Mouse (Mus musculus) midbrain, embryonic 16.5 days (tissue): ENCODE measurements around the gene Plcd3. TPM values are rescaled to one million over a fixed set of nuclear protein-coding genes. Genes with fewer than 3 reads are reported as not detected.

Source experiments
- ATAC-seq: fragments of 200-750 bp; cut with Nextera tagmentation; 2 replicates; pipeline ENCODE4 v1.8.0; 2017; ENCODE audit warnings: moderate TSS enrichment
- H3K27ac ChIP-seq: fragments of 300-500 bp; sonication (generic); 2 replicates; pipeline ENCODE4 v1.5.1; 2014; ENCODE audit warnings: mild to moderate bottlenecking, low read length, mixed read lengths
- H3K27me3 ChIP-seq: fragments of 300-500 bp; sonication (generic); 2 replicates; pipeline ENCODE4 v1.6.1; 2014; ENCODE audit warnings: low read depth, low read length, mixed read lengths; ENCODE audit not compliant: control insufficient read depth, insufficient read depth
- H3K36me3 ChIP-seq: fragments of 300-500 bp; sonication (generic); 2 replicates; pipeline ENCODE4 v1.6.1; 2014; ENCODE audit warnings: mild to moderate bottlenecking, low read length, moderate library complexity, mixed read lengths; ENCODE audit not compliant: control insufficient read depth, insufficient read depth
- H3K4me1 ChIP-seq: fragments of 300-500 bp; sonication (generic); 2 replicates; pipeline ENCODE4 v1.6.1; 2014; ENCODE audit warnings: mild to moderate bottlenecking, low read length, mixed read lengths; ENCODE audit not compliant: control insufficient read depth, insufficient read depth
- H3K4me2 ChIP-seq: fragments of 300-500 bp; sonication (generic); 2 replicates; pipeline ENCODE4 v1.6.1; 2014; ENCODE audit warnings: mild to moderate bottlenecking, low read length, mixed read lengths
- H3K4me3 ChIP-seq: fragments of 300-500 bp; sonication (generic); 2 replicates; pipeline ENCODE4 v1.5.1; 2014; ENCODE audit warnings: low read depth, mild to moderate bottlenecking, low read length, moderate library complexity, mixed read lengths
- H3K9ac ChIP-seq: fragments of 300-500 bp; sonication (generic); 2 replicates; pipeline ENCODE4 v1.6.1; 2014; ENCODE audit warnings: low read depth, low read length, mixed read lengths
- H3K9me3 ChIP-seq: fragments of 300-500 bp; sonication (generic); replicated peaks from 2 replicates; pipeline ENCODE4 v1.6.1; 2014; ENCODE audit warnings: mild to moderate bottlenecking, low read length, mixed read lengths; ENCODE audit not compliant: control insufficient read depth, poor library complexity, severe bottlenecking
- WGBS: fragments of 180-500 bp; shearing (Covaris S2); extraction: QIAGEN DNeasy Blood & Tissue Kit; methylation state at CpG from one replicate; pipeline ENCODE4 v1.1.7; 2014; 5-methylcytosine and 5-hydroxymethylcytosine counted together
- polyA plus RNA-seq: library from polyadenylated mRNA; unstranded; fragments of >200 nt; fragmentation: Nextera tagmentation; extraction: Ambion mirVana; gene quantifications from 2 replicates; pipeline ENCODE4 v1.2.1, GENCODE M21; 2015

Plcd3 gene
- polyA plus RNA-seq, 1 experiment from 2014 or later: 3.6 TPM

DNA sequence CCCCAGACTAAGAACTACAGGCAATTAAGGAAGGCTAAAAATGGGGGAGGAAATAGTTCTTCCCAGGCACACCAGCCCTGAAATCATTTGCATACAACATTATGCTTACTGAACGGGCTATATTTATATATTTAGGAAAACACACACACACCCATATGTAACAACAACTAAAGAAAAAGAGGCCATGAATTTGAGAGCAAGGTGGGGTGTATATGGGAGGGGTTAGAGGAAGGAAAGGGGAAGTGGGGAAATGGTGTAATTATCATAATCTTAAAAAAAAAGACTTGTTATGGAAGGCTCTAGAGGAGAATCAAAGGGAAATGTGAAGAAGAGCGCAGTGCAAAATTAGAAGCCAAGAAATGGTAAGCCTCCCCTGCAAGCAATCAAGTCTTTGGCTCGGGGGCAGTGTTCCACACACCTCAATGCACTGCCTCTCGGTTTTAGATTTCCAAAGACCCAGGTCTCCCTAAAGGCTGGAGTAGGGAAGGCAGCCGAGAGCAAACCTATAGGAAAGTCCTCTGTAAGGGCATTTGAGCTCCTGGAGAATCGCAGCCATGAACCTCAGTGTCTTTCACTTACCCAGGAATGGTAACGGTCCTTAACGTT lies 73.8 kb downstream of the Plcd3 start:
- H3K4me2 ChIP-seq: peak overlapping the region; percentile 60
- no peaks in the 10 kb centered on the region for H3K9me3 ChIP-seq
- H3K4me3 ChIP-seq: peak overlapping the region; percentile 48
- H3K4me1 ChIP-seq: peaks cover 23% of the 10 kb centered on the region
- H3K27me3 ChIP-seq: no peaks in the 10 kb centered on the region
- peak overlapping the region; percentile 62 for H3K9ac ChIP-seq
- WGBS: 15% methylated on average over 8 of the region's 8 CpGs
- H3K36me3 ChIP-seq: no peaks in the 10 kb centered on the region
- ATAC-seq: peak; percentile 19; the same call in 1 of the 2 replicates
- peak overlapping the region; percentile 68 for H3K27ac ChIP-seq

DNA sequence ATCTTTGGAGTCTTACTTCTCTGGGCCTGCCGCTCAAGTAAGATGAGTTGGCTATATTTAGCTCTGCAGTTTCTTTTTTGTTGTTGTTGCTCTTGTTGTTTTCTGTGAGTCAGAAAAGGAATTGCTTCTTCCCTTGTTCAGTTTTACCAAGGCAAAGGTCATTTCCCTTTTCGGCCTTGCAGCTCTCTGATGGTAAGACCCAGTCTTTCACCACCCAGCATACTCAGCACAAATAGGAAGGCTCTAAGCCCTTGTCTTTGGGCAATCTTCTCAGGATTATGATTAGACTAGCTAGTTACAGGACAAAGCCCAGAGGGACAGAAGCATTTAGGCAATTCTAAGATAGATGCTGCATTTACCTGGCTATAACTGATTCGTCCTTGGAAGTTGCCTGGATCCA lies 74.6 kb downstream of the Plcd3 start:
- Histone ChIP-seq H3K4me3 (no peak overlapping the region), H3K9ac (no peak overlapping the region), H3K36me3 (no peaks in the 10 kb centered on the region), H3K9me3 (no peaks in the 10 kb centered on the region), H3K4me2 (no peak overlapping the region), H3K4me1 (peaks cover 23% of the 10 kb centered on the region), H3K27me3 (no peaks in the 10 kb centered on the region), H3K27ac (no peak overlapping the region)
- no peak for ATAC-seq
- WGBS: 93% methylated on average over 3 of the region's 3 CpGs

GRCm38 (mm10) chr11:103023974-103024373 lies 77.5 kb downstream of the Plcd3 start:
- Histone ChIP-seq H3K4me3 (no peak overlapping the region), H3K36me3 (no peaks in the 10 kb centered on the region), H3K4me2 (no peak overlapping the region), H3K9me3 (no peaks in the 10 kb centered on the region), H3K9ac (no peak overlapping the region), H3K27ac (no peak overlapping the region), H3K27me3 (no peaks in the 10 kb centered on the region), H3K4me1 (peaks cover 10% of the 10 kb centered on the region)
- 100% methylated on average over 3 of the region's 3 CpGs for WGBS
- ATAC-seq: no peak

DNA sequence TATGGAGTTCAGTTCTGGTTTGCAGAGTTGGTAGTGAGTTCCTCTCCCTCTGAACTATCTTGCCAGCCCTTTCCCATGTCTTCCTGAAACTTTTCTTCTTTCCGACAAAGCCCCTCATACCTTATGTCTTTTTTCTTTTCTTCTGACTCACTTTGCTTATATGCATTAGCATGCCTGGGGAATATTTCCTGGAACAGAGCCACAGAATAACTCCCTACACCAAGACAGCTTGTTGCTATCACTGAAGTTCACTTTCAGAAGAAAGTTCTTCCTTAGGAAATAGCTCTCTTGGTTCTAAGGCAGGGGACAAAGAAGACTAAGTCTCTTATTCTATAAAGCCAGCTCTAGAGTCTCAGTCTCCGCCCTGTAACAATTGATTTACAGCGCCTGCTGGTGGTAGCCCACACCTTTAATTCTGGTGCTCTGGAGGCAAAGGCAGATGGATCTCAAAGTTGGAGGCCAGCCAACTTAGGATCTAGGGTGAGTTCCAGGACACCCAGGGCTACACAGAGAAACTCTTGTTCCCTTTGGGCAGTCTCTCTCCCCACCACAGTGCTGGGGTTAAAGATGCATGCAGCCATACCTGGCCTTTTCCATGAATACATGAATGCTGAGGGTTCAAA lies 80.6 kb downstream of the Plcd3 start:
- no peak overlapping the region for H3K9ac ChIP-seq
- H3K27ac ChIP-seq: no peak overlapping the region
- H3K4me3 ChIP-seq: no peak overlapping the region
- WGBS: 71% methylated on average over 3 of the region's 3 CpGs
- H3K9me3 ChIP-seq: no peaks in the 10 kb centered on the region
- no peak for ATAC-seq
- H3K4me2 ChIP-seq: no peak overlapping the region
- no peaks in the 10 kb centered on the region for H3K27me3 ChIP-seq
- H3K36me3 ChIP-seq: no peaks in the 10 kb centered on the region
- H3K4me1 ChIP-seq: peaks cover 4% of the 10 kb centered on the region

Other genes with a start within 250 kb of the Plcd3 start
- 133 and 134 TPM in 2 replicates for gene Eftud2, start 220.7 kb downstream of the Plcd3 start, polyA plus RNA-seq
- gene Ccdc103, start 220.5 kb downstream of the Plcd3 start, polyA plus RNA-seq: 2.3 TPM in 2 replicates
- not detected in 2 replicates for gene Fam187a, start 216.5 kb downstream of the Plcd3 start, polyA plus RNA-seq
- 0.27 and 1.2 TPM in 2 replicates for gene Gfap, start 200.7 kb downstream of the Plcd3 start, polyA plus RNA-seq
- 0.75 and 1.4 TPM in 2 replicates for gene Kif18b, start 176.5 kb downstream of the Plcd3 start, polyA plus RNA-seq
- 6.0 and 7.9 TPM in 2 replicates for gene C1ql1, start 155.0 kb downstream of the Plcd3 start, polyA plus RNA-seq
- 25.5 and 26.8 TPM in 2 replicates for gene Nmt1, start 73.5 kb downstream of the Plcd3 start, polyA plus RNA-seq
- 157 and 174 TPM in 2 replicates for gene Dcakd, start 73.3 kb downstream of the Plcd3 start, polyA plus RNA-seq
- gene Acbd4, start within 50 bp of the Plcd3 start, polyA plus RNA-seq: 11.6 and 13.0 TPM in 2 replicates
- gene Hexim1, start 14.6 kb upstream of the Plcd3 start, polyA plus RNA-seq: 4.1 and 4.2 TPM in 2 replicates
- 29.9 and 37.0 TPM in 2 replicates for gene Hexim2, start 30.8 kb upstream of the Plcd3 start, polyA plus RNA-seq
- 5.7 and 6.3 TPM in 2 replicates for gene Fmnl1, start 69.4 kb upstream of the Plcd3 start, polyA plus RNA-seq
- gene 1700023F06Rik, start 106.9 kb upstream of the Plcd3 start, polyA plus RNA-seq: 2.3 and 3.1 TPM in 2 replicates
- gene Spata32, start 116.8 kb upstream of the Plcd3 start, polyA plus RNA-seq: 1.2 and 1.3 TPM in 2 replicates
- 4.4 TPM in 2 replicates for gene Map3k14, start 165.8 kb upstream of the Plcd3 start, polyA plus RNA-seq